Mouse (Mus musculus) testis, adult 2 months (tissue): ENCODE data around the gene Rgs12. TPM values are rescaled to one million over a fixed set of nuclear protein-coding genes. Genes with fewer than 3 reads are reported as not detected.

ENCODE experiments used
- H3K27ac ChIP-seq: fragments of 200-500 bp; 2 replicates; pipeline ENCODE4 v1.5.1; 2012; ENCODE audit warnings: low read depth, low read length; ENCODE audit not compliant: control insufficient read depth, insufficient read depth
- H3K27me3 ChIP-seq: fragments of 200-500 bp; 2 replicates; pipeline ENCODE4 v1.6.1; 2012; ENCODE audit warnings: mild to moderate bottlenecking, low read length, moderate library complexity; ENCODE audit not compliant: control insufficient read depth, insufficient read depth
- H3K36me3 ChIP-seq: fragments of 200-500 bp; 2 replicates; pipeline ENCODE4 v1.6.1; 2012; ENCODE audit warnings: mild to moderate bottlenecking, low read length; ENCODE audit not compliant: control insufficient read depth, insufficient read depth
- H3K4me1 ChIP-seq: fragments of 200-500 bp; 2 replicates; pipeline ENCODE4 v1.6.1; 2012; ENCODE audit warnings: low read length; ENCODE audit not compliant: control insufficient read depth, insufficient read depth
- H3K4me3 ChIP-seq: fragments of 200-500 bp; 2 replicates; pipeline ENCODE4 v1.5.1; 2012; ENCODE audit warnings: low read depth, mild to moderate bottlenecking, low read length, moderate library complexity, mixed read lengths; ENCODE audit not compliant: control insufficient read depth
- CTCF ChIP-seq: fragments of 200-500 bp; IDR thresholded peaks from 2 replicates; pipeline ENCODE4 v1.5.1; 2012; ENCODE audit warnings: low read depth, mild to moderate bottlenecking, inconsistent platforms, low read length, moderate library complexity; ENCODE audit not compliant: control insufficient read depth, insufficient read depth, insufficient replicate concordance
- POLR2A ChIP-seq: fragments of 200-500 bp; IDR thresholded peaks from 2 replicates; pipeline ENCODE4 v1.6.1; 2012; ENCODE audit warnings: low read depth, mild to moderate bottlenecking, inconsistent platforms, low read length, moderate library complexity; ENCODE audit not compliant: control insufficient read depth
- polyA plus RNA-seq: library from polyadenylated mRNA; depleted of rRNA; stranded (reverse); fragments of >200 nt; gene quantifications from 2 replicates; pipeline ENCODE4 v1.2.3, GENCODE M21; 2012

The Rgs12 gene
- polyA plus RNA-seq, 1 experiment, result 35.2 TPM

DNA sequence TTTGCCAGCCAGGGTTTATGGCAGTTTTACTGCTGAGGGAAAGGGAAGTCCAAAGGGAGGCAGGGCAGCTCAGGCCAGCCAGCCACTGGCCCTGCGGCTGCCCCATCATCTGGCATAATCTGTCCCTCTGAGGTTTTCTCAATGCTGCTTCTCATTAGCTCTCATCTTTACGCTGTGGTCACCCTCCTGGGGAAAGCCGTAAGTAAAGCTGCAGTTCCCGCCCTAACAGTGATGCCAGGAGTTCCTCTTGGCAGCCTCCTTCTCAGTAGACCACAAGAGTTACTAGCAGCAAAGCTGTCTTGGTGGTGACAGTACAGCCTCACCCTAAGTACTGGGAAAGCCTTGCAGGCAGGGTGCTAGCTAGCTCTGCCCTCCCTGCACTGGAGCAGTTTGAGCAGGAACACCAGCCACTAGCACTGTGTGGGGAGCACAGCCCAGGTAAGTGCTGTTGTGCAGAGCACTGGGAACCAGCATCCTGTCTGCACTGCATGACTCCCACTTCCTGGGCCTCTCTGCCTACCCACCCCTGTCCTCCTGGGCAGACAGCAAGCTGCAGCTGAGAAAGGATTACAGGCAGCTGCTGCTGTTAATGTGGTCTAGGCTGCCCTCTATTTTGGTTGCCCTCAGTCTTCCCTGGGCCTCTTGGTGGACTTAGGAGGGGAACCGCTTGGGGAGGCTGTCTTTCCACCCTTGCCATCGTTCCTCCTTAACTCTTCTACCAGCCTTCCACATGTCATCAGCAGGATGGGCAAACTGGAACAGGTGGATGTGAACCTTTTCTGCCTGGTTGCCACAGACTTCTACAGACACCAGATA is 41.1 kb upstream of the Rgs12 start, which contains the start of gene Msantd1:
Msantd1 (plus strand) TSS at position 103 of the 816 bp plus-strand sequence.
- no peak within 1 kb of the TSS for H3K27ac ChIP-seq

DNA sequence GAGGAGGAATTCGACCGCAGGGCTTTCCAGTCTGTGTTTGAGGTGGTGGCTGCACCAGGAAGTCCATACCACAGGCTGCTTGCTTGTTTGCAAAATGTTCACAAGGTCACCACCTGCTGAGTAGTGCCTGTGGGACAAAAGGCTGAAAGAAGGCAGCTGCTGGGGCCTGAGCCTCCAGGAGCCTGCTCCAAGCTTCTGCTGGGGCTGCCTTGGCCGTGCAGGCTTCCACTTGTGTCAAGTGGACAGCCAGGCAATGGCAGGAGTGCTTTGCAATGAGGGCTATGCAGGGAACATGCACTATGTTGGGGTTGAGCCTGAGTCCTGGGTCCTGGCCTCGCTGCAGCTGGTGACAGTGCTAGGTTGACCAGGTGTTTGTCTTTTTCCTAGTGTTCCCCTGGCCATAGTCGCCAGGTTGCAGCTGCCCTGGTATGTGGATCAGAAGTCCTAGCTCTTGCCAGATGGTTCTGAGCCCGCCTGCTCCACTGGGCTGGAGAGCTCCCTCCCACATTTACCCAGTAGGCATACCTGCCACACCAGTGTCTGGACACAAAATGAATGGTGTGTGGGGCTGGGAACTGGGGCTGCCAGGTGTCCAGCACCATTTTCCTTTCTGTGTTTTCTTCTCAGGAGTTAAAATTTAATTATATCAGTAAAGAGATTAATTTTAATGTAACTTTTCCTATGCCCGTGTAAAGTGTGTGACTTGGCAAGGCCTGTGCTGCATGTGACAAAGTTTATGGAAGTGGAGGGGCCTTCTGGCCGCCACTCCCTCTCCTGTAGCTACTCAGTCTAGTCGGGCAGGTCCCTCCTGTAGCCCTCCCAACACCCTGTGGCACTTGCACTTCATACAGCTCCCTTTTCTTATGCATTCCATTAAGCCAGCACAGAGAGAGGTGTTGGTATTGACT is 40.3 kb upstream of the Rgs12 start:
- TF ChIP-seq CTCF (no peak), POLR2A (no peak)
- Histone ChIP-seq H3K36me3 (peaks cover 2% of the 10 kb centered on the region), H3K4me1 (no peaks in the 10 kb centered on the region), H3K27me3 (no peaks in the 10 kb centered on the region), H3K27ac (no peak overlapping the region), H3K4me3 (no peak overlapping the region)

More for the DNA sequence above, 41.1 kb upstream of the Rgs12 start, which contains the start of gene Msantd1:
- no peak within 1 kb of the TSS for H3K4me3 ChIP-seq
- peaks cover 2% of the 10 kb centered on the region for H3K36me3 ChIP-seq
- no peaks in the 10 kb centered on the region for H3K27me3 ChIP-seq
- H3K4me1 ChIP-seq, result no peaks in the 10 kb centered on the region
- TF ChIP-seq CTCF, result no peak
- no peak for TF ChIP-seq POLR2A

DNA sequence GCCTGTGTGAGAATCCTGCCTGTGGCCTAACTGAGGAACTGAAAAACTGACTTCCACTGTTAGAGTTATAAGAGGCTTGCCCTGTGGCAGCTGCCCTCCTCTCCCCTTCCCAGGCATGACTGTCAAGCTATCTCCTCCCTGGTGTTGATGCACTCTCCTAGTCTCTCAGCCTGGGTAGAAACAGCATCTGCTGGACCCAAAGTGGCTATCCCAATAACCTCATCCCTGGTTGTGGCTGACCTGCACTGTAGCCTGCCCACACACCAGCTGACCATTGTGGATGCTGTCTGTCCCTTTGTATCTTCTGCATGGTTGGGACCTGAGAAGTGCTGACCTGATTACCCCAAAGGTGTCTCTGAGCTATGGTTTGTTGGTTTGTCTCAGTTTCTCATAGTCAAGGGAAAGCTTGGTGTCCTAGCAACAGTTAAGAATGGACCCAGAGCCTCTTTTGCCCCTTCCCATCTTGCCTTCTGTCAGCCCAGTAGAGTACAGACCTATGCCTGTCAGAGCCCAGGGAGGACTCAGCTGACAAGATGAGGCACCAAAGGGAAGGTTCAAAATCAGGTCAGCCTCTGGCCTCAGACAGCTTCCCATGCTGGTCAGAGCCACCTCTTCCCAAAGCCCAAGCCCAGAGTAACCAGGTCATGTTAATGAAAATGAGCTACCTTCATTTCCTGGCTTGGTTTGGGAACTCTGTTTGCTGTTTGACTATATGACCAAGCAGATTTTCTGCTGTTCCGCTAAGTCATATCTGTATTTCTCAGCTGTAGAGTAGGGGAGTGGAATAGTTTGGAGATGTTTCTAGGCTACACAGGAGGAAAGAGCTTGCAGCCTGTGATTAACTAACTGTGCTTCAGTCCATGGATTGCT is 39.4 kb upstream of the Rgs12 start:
- TF ChIP-seq POLR2A (no peak), CTCF (no peak)
- Histone ChIP-seq H3K27me3 (no peaks in the 10 kb centered on the region), H3K27ac (no peak overlapping the region), H3K36me3 (peaks cover 2% of the 10 kb centered on the region), H3K4me3 (no peak overlapping the region), H3K4me1 (no peaks in the 10 kb centered on the region)

DNA sequence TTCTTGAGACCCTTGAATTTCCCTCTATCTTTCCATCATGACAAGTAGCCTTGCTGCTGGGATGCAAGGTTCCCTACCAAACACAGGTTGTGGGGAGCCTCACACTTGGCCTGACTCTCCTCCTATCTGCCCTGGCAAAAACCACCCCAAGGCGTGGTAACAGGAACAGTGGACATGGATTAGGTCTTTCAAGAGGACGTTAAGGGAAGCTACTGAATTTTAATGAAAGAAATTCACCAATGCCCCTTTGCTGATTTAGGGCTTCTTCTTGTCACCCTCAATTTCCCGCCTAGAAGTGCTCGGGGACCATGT is 38.8 kb upstream of the Rgs12 start:
- TF ChIP-seq POLR2A, result no peak
- no peak for TF ChIP-seq CTCF
- Histone ChIP-seq H3K27me3 (no peaks in the 10 kb centered on the region), H3K36me3 (peaks cover 2% of the 10 kb centered on the region), H3K4me1 (no peaks in the 10 kb centered on the region), H3K27ac (no peak overlapping the region), H3K4me3 (no peak overlapping the region)

DNA sequence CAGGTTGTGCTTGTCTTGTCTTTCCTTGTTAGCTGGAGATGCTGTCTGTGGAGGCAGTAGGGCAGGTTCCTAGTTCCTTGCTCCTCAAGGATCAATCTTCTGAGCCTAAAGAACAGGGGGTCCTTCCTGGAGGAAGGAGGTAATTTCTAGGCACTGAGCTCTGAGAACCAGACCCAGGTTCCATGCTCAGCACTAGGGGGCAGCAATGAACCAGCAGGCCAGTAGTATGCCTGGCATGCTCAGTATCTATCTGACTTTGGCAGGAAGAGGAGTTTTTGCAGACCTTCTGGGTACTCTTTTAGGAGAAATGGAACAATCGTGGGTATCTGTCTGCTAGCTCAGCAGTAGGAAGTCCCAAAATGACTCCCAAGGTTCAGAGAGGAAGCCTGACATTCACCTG is 33.4 kb upstream of the Rgs12 start:
- no peak for TF ChIP-seq POLR2A
- peak; percentile 67; the same call in 1 of the 2 replicates for TF ChIP-seq CTCF
- Histone ChIP-seq H3K27ac (no peak overlapping the region), H3K4me1 (no peaks in the 10 kb centered on the region), H3K36me3 (no peaks in the 10 kb centered on the region), H3K27me3 (no peaks in the 10 kb centered on the region), H3K4me3 (no peak overlapping the region)

DNA sequence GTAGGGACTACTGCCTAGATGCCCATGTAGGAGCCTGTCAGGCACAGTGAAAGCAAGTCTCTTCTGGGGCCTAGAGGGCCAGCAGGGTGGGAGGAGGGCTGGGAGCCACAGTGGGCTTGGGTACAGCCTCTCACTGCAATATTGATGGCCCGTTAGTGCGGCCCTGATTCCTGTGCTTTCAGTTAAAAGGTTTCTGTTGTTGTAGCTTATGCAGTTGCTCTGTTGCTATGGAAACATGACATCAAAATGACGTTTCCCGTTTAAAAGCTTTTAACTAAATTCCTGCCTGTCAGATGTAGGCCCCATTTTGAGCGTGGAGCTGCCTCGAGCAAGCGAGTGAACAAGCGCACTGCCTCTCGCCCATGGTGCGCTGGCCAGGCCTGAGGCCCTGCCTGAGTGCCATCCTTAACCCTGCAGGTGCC is 32.0 kb upstream of the Rgs12 start:
- Histone ChIP-seq H3K27ac (no peak overlapping the region), H3K4me3 (no peak overlapping the region), H3K4me1 (no peaks in the 10 kb centered on the region), H3K36me3 (no peaks in the 10 kb centered on the region; the same call in 1 of the 2 replicates), H3K27me3 (no peaks in the 10 kb centered on the region)
- TF ChIP-seq CTCF (no peak), POLR2A (no peak)
